Mouse (Mus musculus) gastrocnemius, adult 18-20 months (tissue): ENCODE data around the gene Fgfr2. TPM values are rescaled to one million over a fixed set of nuclear protein-coding genes. Genes with fewer than 3 reads are reported as not detected.

ENCODE experiments used
- DNase-seq: peaks from one replicate; pipeline ENCODE4 v3.0.0; 2021; ENCODE audit warnings: low spot score
- total RNA-seq, 2 experiments: library from RNA; stranded (reverse); gene quantifications; 2 replicates each; pipeline ENCODE4 v1.2.3; 2021

The Fgfr2 gene
- total RNA-seq, 2 experiments from 2014 or later = 0.43 to 0.88 TPM

DNA sequence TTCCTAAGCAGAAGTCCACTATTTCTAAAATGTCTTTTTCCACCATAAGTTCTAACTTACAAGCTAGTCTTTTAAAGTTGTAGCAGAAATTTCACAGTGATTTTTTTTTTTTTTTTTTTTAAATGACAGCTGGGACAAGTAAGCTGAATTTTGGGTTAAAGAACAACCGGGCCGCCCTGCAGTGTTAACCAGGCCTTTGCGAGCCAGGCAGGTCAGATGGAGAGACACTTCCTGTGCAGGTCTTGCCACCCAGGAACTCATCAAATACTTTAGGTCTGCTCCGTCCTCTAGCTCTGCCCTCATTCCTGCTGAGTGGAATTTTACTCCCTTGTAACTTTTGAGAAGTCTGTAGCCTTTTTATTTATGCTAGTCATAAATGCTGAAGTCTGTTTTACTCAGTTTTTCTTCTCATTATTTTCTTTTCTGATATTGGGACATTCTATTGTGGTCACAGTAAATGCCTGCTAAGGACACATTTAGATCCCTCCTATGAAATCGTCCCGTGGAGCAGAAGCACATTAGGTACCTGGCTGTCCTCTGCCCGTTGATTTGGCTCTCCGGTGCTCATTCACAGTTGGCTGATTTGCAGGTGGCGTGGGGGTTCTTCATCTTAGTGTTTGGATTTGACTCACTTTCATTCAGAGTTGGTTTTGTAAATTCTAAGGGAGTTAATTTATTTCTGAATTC is 2228.1 kb downstream of the Fgfr2 start:
- DNase-seq = no peak

DNA sequence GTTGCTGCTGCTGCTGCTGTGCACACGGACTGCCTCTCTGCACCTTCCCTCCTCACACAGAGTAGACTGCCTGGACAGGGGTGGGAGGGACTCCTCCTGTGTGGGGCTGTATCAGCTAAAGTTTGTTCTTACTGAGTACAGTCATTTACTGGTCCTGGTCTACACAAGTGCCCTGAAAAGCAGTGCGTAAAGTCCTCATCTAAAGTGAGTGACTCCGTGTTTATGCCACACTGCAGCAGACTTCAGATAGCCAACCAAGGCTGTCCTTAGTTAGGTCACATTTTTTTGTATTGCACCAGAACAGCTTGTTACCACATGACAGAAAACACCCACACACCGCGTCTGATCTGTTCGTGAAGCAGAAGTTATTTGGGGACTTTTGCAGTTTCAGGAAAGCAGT is 2230.2 kb downstream of the Fgfr2 start:
- DNase-seq = peak; percentile 21

DNA sequence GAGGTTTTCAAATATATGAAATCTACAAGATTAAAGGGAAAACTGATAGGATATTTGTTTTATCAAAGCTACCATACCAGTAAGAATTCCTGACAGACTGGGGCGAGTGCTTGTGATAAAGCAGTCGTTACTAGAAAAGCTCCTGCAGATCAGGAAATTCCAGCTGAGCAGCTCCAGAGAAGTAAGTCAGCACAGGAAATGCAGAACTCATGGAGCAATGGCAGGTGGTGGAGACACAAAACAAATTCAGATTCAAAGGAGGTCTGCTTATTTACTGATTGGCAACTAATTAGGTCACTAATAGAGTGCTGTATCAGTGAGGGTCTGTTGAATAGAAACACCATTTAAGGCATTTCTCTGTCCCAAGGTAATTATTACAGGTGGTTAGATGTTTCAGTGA is 2232.3 kb downstream of the Fgfr2 start:
- no peak for DNase-seq

DNA sequence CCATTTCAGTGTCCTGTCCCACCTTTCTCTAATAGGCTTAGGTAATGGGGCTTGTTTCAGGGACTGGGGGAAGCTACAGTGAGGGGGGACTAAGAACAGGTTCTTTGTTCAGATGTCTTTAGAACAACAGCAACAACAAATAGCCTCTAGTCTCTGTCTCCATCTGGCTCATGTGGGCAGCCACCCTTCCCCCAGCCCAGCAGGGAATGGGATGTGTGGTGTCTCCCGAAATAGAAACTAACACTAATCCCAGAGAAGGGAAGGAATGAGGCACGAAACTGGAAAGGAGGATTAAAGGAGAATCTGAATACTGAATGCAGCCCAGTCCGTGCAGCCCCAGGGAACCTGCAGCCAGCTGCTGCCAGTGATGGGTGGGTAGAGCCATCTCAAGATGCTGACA is 2235.2 kb downstream of the Fgfr2 start:
- DNase-seq = peak; percentile 6

DNA sequence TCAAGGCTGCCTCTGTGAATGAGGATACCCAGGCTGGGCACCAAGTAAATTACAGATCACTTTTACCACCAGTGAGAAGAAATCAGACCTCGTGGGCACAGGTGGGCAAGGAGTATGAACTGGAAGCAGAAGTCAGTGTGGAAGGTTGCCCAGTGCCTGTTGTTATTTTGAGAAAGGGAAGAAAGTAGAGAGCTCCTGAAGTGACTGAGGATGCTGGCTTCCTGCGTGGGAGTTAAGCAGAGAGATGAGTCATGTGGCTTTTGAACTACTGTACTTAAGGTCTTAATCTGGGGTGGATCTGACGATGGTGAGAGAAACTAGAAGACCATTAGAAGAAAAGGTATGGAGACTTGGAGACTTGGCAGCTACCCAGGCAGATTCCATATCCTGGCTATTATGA is 2236.9 kb downstream of the Fgfr2 start:
- no peak for DNase-seq

DNA sequence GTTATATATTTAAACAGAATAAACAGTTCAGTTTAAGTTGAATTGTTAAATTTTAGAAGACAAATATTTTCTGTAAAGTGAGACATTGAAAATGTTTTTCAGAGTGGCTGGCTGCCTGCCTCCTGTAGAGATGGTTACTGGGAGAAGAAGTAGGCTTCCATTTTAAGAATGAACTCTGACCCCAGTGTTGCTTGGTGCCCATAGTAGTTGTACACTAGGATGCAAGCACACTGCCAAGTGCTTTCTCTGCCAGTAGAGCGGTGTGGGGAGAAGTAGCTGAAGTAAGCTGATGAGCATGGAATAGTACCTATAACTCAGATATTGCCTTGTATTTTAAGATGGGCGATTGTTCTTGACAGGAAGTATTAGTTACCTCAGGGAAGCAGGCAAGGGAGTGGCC is 2239.0 kb downstream of the Fgfr2 start:
- DNase-seq = peak; percentile 39

DNA sequence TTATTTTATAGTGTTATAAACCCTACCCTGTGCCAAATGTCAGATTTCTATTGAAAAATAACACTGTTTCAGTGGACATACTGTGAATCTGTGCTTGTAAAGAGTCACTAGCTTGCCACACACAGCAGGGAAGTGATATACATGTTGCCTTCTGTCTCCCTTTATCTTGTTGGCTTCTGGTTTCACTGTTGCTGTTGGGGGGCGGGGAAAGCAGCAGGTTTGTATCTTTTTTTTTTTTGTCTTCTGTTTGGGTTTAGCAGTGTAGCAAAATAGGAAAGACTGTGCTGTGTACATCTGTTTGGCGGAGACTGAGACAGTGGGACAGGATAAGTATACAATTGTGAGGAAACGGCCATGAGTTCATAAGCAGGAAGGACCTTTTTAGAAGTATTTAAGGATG is 2255.9 kb downstream of the Fgfr2 start:
- DNase-seq = no peak

DNA sequence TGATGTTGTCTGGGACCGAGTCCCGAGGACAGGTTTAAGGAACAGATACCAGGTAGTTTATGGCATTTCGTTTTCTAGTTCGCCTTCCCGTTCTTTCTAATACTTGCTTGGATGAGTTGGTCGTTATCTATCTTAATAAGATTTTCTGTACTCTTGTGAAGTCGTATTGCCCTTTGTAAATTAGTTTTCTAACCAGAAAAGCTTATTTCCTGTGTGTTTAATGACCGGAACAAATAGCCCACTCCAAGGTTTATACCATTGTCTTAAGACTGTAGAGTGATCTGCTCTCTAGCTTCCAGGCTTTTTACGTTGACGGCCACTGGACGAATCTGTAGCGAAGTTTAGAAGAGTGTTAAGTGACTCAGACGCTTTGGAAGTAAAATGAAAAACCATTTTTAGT is 2256.5 kb downstream of the Fgfr2 start:
- no peak for DNase-seq

DNA sequence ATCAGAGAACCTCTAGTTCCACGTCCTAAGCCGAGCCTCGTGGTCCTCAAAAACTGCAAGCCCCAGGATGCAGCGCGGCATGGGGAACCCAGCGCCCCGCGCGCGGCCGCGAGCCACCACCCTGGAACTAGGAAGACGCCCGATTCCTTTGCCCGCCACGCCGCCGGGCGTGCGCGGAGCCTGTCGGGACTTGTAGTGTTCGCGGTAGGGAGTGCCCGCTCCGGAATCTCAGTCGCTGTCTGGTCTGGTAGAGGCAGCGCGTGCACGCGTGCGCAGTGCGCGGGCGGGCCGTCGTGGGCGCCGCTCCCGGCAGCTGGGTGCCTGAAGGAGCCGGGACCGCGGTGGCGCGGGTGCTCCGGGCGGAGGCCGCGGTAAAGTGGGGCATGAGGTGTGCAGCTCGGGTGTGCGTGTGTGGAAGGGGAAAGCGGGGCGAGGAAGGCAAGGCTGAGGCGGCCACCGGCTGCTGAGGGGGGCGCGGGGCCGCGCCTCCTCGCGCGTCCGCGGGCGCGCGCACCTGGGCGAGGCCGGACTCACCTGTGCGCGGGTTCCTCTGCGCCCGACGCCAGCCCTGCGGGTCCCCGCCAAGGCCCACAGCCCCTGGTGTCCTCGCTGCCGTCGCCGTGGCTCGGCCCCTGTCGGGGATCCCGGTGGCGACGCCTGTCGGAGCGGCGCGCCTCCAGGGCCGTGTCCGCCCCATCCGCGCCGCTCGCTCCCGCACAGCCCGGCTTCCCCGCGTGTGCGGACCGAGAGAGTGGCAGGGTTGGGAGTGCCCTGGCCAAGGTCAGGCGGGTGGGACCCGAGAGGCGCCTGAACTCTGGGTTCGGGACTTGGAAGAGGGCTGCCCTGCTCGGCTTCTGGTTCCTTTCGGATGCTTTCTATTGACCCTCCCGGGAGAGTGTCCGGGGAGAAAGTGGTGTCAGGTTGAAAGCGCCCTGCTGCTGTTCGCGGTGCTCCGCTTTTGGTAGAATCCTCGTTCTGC is 2257.2 kb downstream of the Fgfr2 start, which contains the start of gene Plekha1:
Gene Plekha1, plus strand, starts transcription at position 144 of the 979 bp plus-strand sequence.
- peak; percentile 97 for DNase-seq

DNA sequence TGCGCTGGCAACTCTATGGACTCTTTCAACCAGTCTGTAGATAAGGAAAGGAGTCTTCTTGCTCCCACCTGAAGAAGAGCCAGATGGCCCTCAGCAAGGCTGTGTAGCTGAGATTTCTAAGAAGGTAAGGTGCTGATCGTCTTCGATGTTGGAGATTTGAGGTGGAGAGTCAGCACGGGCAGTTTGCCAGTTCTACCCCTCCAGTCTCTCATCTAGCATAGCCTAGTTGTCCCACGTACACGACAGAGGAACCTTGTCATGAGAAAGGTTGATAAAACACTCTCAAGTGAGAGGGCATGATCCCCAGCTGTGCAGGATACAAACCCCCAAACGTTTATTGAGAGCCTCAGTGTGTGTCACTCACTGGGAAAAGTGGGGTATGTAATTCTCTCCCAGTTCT is 2258.4 kb downstream of the Fgfr2 start:
- no peak for DNase-seq

DNA sequence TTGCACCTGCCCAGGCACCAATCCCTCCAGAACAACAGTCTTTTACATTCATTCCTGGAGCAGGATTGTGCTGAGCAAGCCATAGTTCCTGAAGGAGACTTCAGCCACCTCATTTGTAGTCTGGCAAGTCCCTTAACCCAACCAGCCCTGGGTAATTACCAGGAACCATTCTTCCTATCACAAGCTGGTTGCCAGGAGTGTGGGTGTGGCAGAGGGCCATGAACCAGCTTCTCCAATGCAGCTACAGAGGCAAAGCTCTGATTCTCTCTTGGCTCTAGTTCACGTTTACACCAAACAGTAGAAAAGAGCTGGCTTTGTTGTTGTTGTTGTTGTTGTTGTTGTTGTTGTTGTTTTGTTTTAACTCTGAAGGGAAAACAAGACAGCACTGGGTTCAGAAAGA is 2260.6 kb downstream of the Fgfr2 start:
- no peak for DNase-seq

DNA sequence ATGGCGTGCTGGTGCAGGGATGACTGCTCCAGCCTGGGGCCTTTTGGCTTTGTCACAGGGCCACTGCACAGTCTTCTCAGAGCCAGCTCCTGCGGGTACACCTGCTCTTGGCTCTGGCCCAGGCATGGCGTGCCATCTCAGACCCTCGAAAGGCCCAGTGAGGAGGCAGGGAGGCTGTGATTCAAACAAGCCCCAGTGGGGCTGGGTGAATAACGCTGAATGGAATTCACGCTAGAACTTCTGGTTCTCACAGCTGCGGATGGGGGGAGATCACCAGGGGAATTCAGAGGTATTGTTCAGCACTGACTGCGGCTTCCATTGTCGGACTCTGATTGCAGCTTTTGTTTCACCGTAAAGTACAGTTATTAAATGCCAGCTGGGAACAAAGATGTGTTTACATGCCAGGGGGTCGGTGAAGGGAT is 2262.4 kb downstream of the Fgfr2 start:
- no peak for DNase-seq

DNA sequence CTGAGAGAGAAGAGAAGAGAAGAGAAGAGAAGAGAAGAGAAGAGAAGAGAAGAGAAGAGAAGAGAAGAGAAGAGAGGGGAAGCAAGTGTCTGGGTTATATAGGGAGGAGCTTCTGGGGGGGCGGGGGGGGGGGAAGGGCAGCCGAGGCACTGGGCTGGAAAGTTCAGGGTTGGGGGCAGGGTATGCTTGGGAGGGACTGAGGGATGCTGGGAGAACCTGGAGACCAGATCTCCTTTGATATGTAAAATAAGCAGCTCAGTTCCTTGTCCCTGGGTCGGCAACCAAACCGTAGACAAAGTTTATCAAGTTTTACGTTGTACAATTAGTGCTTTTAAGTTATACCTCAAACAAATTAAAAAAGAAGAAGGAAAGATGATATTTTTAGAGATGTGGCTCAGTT is 2263.2 kb downstream of the Fgfr2 start:
- no peak for DNase-seq

DNA sequence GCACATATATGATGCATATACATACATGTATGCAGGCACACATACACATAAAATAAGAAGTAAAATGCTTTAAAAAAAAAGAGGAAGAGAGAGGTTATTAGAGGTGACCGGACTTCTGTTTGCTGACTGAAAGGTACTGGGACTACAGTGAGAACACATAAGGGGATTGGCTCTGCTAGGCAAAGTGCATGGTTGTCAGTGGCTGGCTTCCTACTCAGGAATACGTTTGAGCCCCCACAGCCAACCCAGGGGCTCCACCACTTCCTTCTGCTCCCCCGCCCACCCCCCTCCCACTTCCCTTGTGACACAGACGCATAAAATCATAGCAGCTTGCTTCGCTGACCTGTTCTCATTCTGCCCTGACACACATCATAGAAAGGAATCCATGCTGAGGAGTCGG is 2265.2 kb downstream of the Fgfr2 start:
- DNase-seq = no peak

DNA sequence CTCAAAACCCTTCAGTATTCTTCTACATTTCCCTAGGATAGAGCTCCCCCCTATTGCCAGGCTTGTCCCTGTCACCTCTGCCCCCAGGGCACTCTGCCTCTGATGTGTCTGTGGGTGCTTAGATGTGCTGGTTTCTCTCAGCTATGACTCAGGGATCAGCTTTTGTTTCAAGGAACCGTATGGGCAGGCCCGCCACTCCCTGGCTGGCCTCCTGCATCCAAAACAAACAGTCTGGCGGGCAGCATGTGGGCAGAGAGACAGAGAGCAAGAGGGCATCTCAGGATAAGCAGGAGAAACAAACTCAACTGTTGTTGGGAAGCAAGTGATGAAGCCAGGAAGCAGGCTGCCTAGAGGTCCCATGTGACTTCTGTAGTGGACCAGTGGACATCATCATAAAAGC is 2267.5 kb downstream of the Fgfr2 start:
- DNase-seq = no peak

DNA sequence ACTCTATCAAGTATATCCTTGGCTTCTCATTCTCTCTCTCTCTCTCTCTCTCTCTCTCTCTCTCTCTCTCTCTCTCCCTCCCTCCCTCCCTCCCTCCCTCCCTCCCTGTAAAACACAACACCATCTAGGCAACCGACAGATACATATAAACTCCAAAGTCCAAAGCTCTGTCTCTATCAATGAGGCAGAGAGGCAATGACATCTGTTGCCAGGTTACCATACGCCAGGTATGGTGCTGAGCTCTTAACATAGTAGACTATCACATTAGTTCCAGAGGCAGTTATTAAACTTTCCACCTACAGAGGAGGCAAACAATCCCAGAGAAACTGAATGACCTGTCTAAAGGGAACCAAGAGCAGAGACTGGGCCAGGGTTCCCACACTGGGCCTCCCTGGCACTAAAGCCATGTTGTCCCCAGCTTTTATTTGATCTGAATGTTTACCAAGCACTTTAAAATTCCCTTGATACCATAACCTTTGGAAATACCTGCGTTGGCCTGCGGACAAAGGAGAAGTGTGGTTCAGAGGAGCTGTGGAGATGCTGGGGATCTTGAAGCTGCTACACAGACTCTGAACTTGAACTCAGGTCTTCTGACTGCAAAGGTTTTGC is 2268.4 kb downstream of the Fgfr2 start:
- no peak for DNase-seq

DNA sequence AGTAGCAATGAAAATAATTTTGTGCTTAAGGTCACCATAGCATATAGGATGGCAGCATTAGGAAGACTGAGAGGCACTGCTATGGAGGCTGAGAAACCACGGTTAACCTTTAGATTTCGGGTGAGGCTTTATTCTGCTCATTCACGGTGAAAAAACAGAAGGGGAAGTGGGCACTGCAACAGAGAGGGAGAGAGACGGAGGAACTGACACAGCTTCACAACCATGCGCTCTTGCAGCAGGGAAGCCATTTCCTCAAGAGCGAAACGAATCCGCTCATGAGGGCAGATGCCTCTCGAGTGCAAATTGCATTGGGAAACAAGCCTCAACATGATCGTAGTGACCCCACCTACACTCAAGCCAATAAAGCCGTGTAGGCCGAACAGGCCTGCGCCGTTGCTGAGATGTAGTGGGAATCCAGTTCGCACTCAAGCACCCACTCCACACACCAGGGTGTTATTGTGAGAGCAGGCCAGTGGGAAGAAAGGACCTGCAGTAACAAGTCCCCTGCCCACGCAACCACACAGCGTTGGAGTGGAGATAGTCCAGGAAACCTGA is 2275.9 kb downstream of the Fgfr2 start:
- no peak for DNase-seq

DNA sequence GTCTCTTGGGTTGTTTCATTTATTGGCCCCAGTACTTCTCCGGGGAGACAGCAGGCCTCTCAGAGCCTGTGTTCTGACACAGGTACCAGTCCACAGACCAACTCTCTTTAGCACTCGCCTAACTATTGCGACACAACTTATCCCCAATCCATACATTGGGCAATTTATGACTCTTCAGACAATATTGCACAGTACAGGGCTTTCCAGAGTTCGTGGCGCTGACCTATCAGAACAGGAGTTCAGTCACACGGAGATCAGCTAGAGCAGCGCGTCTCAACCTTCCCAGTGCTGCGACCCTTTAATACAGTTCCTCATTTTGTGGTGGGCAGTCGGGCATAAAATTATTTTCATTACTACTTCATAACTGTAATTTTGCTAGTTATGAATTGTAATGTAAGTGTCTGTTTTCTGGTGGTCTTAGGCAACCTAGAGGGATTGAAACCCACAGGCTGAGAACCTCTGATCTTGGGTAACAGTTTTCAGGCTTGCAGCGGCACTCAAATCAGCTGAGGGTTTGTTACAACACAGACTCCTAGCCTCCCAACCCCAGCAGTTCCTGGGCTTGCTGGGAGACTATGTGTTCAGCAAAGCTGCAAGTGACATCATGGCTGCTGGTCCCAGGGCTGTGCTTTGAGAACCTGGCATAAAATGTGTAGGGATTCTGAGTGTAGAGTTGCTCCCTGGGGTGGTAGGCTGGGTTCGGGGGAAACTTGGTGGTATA is 2283.6 kb downstream of the Fgfr2 start:
- DNase-seq = no peak

DNA sequence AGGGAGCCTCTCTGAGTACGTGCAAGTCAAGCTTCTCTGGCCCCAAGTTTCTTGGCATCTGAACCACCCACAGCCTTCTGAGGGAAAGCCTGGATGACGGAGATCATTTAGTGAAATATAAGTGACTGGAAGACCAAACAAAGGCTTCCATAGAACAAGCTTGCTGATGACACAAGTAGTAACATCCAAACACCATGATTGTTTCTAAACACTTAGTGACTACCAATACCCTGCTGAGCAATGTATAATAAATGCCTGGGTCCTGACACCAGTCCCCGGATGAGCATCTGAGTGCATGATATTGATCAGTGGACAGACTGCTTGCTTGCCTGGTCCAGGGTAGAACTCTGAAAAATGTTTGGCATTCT is 2284.5 kb downstream of the Fgfr2 start:
- no peak for DNase-seq

DNA sequence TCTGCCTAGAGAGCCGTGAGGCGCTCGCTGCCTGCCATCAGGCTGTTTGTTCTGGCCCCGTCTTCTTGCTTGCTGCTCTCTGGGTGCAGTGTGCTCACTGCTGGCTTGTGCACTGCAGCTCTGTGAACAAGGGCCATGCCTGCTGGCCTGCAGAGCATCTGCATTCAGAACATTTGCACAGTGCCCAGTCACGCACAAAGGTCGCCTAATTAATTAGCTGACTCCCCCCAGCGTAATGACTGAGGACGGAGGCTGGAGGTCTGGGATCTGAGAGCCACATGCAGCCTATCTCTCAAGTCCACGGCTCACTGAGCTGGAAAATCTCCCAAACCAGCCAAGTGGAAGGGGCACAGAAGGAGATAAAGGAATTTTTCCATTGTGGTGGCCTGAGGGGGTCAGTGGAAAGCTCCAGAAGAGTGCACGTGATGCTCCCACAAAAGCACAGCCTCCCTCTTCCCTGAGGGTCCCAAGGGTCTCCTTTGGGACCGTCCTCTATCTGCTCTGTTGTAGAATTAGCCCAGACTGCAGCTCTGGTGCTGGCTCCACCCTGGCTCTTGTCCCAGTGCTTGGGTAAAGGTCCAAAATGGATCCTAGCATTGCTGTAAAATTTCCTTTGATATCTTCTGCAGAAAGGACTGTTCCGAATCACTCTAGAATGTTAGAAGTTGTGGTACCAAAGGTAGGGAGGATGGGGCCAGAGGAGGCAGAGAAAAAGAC is 2285.1 kb downstream of the Fgfr2 start:
- no peak for DNase-seq

DNA sequence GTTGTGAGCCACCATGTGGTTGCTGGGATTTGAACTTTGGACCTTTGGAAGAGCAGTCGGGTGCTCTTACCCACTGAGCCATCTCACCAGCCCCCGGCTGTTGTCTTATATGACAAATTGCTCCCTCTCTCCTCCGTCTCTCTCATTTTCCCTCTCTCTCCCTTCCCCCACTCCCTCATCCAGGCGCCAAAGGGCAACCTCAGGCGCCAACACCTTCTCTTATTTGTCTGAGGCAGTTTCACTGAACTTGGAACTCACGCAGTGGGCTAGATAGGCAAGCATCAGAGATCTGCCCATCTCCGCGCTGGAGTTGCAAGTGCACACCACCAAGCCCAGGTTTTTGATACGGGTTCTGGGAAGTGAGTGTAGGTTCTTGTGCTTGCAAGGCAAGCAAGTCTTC is 2287.1 kb downstream of the Fgfr2 start:
- no peak for DNase-seq
